Mouse (Mus musculus) ES-E14 (cell line): ENCODE data around the gene Sept9. TPM values are rescaled to one million over a fixed set of nuclear protein-coding genes. Genes with fewer than 3 reads are reported as not detected.
A peak's percentile ranks its signal among the peaks of the same experiment; 100 is the strongest.

Source experiments
- DNase-seq: peaks from one replicate; pipeline ENCODE4 v3.0.0-alpha.2; 2013; ENCODE audit warnings: low read depth, low spot score
- H3K27ac ChIP-seq: 2 replicates; pipeline ENCODE4 v1.5.1; 2012; ENCODE audit warnings: low read depth, mild to moderate bottlenecking, low read length, moderate library complexity, mixed read lengths; ENCODE audit not compliant: poor library complexity, insufficient read depth, severe bottlenecking
- H3K36me3 ChIP-seq: 2 replicates; pipeline ENCODE4 v1.6.1; 2012; ENCODE audit warnings: mild to moderate bottlenecking, low read length, moderate library complexity, mixed read lengths; ENCODE audit not compliant: control insufficient read depth, poor library complexity, insufficient read depth, severe bottlenecking
- H3K4me1 ChIP-seq, 2 experiments: fragments of 150-350 bp in 1 of 2; sonication (generic) in 1 of 2; 2 replicates each; pipeline ENCODE4 v1.6.1; 2012; ENCODE audit warnings: low read length in 2 of 2, mild to moderate bottlenecking in 1 of 2, mixed read lengths in 1 of 2; ENCODE audit not compliant: control insufficient read depth in 2 of 2, insufficient read depth in 2 of 2, poor library complexity in 1 of 2
- H3K4me3 ChIP-seq, 2 experiments: fragments of 150-350 bp in 1 of 2; sonication (generic) in 1 of 2; 2 replicates each; pipeline ENCODE4 v1.5.1; 2012; ENCODE audit warnings: low read length in 2 of 2, low read depth in 1 of 2, mild to moderate bottlenecking in 1 of 2, mixed read lengths in 1 of 2; ENCODE audit not compliant: insufficient read depth in 1 of 2, poor library complexity in 1 of 2, severe bottlenecking in 1 of 2
- H3K9ac ChIP-seq: 2 replicates; pipeline ENCODE4 v1.6.1; 2012; ENCODE audit warnings: low read depth, mild to moderate bottlenecking, low read length, mixed read lengths; ENCODE audit not compliant: poor library complexity, insufficient read depth, severe bottlenecking
- H3K9me3 ChIP-seq: fragments of 150-350 bp; sonication (generic); 2 replicates; pipeline ENCODE4 v1.6.1; 2012; ENCODE audit warnings: low read depth, mild to moderate bottlenecking, low read length; ENCODE audit not compliant: control insufficient read depth, insufficient read depth
- CHD2 ChIP-seq: IDR thresholded peaks from 2 replicates; pipeline ENCODE4 v1.6.1; 2014; ENCODE audit warnings: mild to moderate bottlenecking, low read depth, low read length, inconsistent platforms
- HCFC1 ChIP-seq: IDR thresholded peaks from 2 replicates; pipeline ENCODE4 v1.6.1; 2012; ENCODE audit warnings: low read length, inconsistent platforms, borderline replicate concordance; ENCODE audit not compliant: insufficient read depth
- MAFK ChIP-seq: IDR thresholded peaks from 2 replicates; pipeline ENCODE4 v1.6.1; 2014; ENCODE audit warnings: mild to moderate bottlenecking, low read depth, low read length, inconsistent platforms; ENCODE audit not compliant: insufficient read depth
- ZC3H11A ChIP-seq: IDR thresholded peaks from 2 replicates; pipeline ENCODE4 v1.6.1; 2012; ENCODE audit warnings: low read depth, mild to moderate bottlenecking, inconsistent platforms, low read length, borderline replicate concordance
- ZNF384 ChIP-seq: IDR thresholded peaks from 2 replicates; pipeline ENCODE4 v1.6.1; 2012; ENCODE audit warnings: low read depth, low read length, inconsistent platforms
- in situ Hi-C, 2 experiments: fragments of 600-800 bp; cut with MboI; formaldehyde crosslinking; loops; one replicate each; pipeline ENCODE4 v1.15.1; 2025; ENCODE audit warnings: low sequenced_read_pairs in 2 of 2, inconsistent platforms in 1 of 2; ENCODE audit not compliant: unreplicated experiment in 2 of 2
- total RNA-seq: library from RNA; depleted of rRNA; stranded (reverse); fragments of 300-350 nt; gene quantifications from 2 replicates; pipeline ENCODE4 v1.2.3, GENCODE M21; 2012

Sept9 gene
- total RNA-seq, 1 experiment, result 65.7 TPM

GRCm38 (mm10) chr11:117320482-117320881 is 121.0 kb downstream of the Sept9 start:
- peak overlapping the region; percentile 22 to 30; a peak in 3 of 4 replicates for H3K4me3 ChIP-seq
- TF ChIP-seq ZNF384 (no peak), ZC3H11A (no peak), CHD2 (no peak)
- in situ Hi-C loops, result no loop called here

DNA sequence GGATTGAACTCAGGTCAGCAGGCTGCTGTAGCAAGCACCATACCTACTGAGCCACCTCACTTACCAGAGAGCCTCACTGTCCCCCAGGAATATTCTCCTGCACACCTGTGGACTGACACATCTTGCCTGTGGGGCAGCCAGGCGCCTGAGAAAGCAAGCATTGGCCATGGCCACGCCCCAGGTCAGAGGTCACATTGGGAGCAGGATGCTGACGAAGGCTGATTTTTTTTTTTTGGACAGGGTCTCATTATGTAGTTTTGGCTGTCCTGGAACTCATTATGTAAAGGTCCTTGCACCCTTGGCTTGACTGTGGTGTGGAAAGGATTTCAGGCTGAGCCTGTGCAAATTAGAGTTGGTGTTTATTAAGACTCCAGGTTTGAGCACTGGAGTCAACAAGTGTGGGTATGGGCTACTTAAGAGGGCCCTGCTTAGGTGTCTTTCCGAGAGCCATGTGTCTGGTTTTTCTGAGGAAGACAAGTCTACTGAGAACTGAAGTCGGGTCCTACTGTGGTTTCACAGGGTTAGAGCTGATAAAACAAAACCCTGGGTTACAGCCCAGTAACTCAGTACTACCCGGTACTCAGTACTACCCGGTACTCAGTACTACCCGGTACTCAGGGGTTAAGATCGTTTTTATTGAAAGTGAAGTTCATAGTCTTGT is 122.0 kb downstream of the Sept9 start:
- DNase-seq, result no peak

More at GRCm38 (mm10) chr11:117320482-117320881, 121.0 kb downstream of the Sept9 start:
- H3K4me1 ChIP-seq, result peaks cover 29 to 62% of the 10 kb centered on the region in 2 experiments
- H3K9me3 ChIP-seq, result no peaks in the 10 kb centered on the region
- H3K36me3 ChIP-seq, result no peaks in the 10 kb centered on the region
- DNase-seq, result no peak
- peak overlapping the region; percentile 89 for H3K27ac ChIP-seq
- 0 out of 2 replicates have a peak overlapping the region, but pooled peaks have one; percentile 9 for H3K9ac ChIP-seq

DNA sequence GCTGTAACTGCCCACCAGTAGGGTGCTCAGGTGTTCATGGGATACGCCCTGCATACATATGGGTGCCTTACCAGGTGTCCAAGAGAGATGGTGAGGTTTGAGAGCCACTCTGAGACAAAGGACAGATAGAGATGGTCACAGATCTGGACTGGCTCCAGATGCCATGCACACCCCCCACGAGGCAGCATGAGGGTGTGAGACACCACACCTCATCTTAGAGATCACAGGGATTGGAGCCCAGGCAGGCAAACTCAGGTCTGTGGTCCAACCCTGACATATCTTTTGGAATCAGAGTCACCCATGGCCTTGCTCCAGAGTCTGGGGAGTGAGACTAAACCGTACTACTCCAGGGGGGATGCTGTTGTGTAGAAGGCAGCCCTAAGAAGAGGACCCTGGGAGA is 122.8 kb downstream of the Sept9 start:
- Histone ChIP-seq H3K9ac (no peak overlapping the region), H3K27ac (no peak overlapping the region), H3K4me3 (no peak overlapping the region), H3K9me3 (no peaks in the 10 kb centered on the region), H3K4me1 (peaks cover 28 to 74% of the 10 kb centered on the region in 2 experiments), H3K36me3 (no peaks in the 10 kb centered on the region)
- TF ChIP-seq MAFK (no peak), HCFC1 (no peak), CHD2 (no peak), ZC3H11A (no peak), ZNF384 (no peak)
- no peak for DNase-seq
- in situ Hi-C loops, result no loop called here

More for the DNA sequence above, 122.0 kb downstream of the Sept9 start:
- Histone ChIP-seq H3K27ac (peak overlapping the region; percentile 89; the same call in 1 of the 2 replicates), H3K4me3 (no peak overlapping the region), H3K36me3 (no peaks in the 10 kb centered on the region), H3K9ac (no peak overlapping the region), H3K4me1 (peaks cover 26 to 69% of the 10 kb centered on the region in 2 experiments), H3K9me3 (no peaks in the 10 kb centered on the region)
- in situ Hi-C loops, result no loop called here
- no peak for TF ChIP-seq ZNF384
- TF ChIP-seq ZC3H11A, result no peak
- no peak for TF ChIP-seq HCFC1
- no peak for TF ChIP-seq MAFK
- no peak for TF ChIP-seq CHD2

- in situ Hi-C loops, result no loop called here
Observed at GRCm38 (mm10) chr11:117322730-117323579, 123.5 kb downstream of the Sept9 start.

More at GRCm38 (mm10) chr11:117322730-117323579, 123.5 kb downstream of the Sept9 start:
- no peak overlapping the region for H3K9ac ChIP-seq
- TF ChIP-seq MAFK, result no peak
- H3K27ac ChIP-seq, result no peak overlapping the region
- DNase-seq, result no peak
- H3K36me3 ChIP-seq, result no peaks in the 10 kb centered on the region
- H3K4me1 ChIP-seq, result peaks cover 25 to 71% of the 10 kb centered on the region in 2 experiments
- no peak overlapping the region for H3K4me3 ChIP-seq
- no peaks in the 10 kb centered on the region for H3K9me3 ChIP-seq
